Mouse (Mus musculus): ENCODE data around the gene 1700025C18Rik.

1700025C18Rik gene

DNA sequence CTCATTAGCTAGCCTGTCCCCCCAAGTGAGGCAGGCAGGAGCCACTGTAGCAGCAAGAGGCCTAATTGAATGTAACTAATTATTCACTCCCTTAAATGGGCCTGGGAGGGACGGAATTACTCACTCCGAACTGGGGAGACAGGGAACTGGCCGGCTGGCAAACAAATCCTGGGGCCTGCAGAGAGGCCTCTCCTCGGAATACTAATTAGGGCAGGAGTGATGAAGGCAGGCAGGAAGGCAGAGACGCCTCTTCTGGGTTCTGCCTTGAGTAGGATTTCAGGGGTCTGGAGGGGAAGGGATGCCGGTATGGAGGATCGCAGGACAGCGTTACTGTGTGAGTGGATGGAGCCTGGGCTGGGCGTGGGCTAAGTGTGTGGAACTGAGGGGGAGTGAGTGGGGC is 13.5 kb downstream of the 1700025C18Rik start:
- no peak for DNase-seq

GRCm38 (mm10) chr2:165074937-165075336 is 15.6 kb downstream of the 1700025C18Rik start:
- DNase-seq = peak; percentile 81 to 85

DNA sequence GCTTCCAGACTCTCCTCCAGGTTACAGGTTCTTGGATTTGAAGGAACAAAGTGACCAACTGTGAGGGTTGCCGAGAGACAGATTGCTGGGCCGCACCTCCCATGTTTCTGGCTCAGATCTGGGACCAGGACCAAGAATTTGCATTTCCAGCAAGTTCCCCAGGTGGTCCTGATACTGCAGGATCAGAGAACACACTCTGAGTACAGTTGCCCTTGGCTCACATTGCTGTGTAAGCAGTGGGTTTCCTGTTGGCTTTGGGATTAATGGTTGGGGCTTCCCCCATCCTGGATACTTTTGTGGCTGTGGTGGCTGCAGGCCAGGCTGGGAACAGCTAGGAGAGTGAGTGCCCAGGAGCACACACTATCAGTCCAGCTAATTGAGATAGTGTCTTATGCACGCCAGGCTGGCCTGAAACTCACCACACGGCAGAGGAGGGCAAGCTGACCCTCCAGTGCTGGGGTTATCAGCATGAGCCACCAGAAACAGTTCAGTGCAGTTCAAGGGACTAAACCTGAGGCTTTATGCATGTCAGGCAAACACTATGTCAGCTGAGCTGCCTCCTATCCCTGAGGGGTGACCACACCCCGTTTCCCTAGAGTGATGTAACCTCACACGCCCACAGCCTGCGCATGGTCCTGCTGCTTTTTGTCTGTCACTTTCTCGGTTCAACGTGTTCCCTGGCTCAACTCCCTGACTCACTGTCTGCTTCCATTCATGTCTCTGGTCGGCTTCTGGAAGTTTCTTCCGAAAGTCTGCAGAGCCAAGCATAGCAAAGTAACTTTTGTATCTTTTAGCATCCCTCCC is 16.3 kb downstream of the 1700025C18Rik start:
- DNase-seq = no peak

DNA sequence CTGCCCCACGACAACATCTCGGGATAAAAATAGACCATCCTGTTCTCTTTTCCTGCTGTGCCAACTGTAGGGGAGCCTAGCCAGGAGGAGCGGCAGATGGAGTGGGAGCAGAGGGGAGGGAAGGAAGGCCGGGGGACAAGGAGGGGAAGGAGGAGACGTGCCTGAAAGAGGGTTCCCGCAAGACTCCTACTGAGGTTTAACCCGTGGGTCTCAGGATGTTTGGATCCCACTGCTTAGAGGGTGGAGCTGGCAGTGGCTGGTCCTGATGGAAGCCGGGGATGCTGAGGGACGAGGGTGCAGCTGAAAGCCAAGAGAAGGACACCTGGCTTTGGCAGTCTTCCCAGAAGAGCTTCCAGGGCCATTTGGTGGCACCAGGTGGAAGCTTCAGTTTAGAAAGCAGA is 17.2 kb downstream of the 1700025C18Rik start:
- DNase-seq = no peak

DNA sequence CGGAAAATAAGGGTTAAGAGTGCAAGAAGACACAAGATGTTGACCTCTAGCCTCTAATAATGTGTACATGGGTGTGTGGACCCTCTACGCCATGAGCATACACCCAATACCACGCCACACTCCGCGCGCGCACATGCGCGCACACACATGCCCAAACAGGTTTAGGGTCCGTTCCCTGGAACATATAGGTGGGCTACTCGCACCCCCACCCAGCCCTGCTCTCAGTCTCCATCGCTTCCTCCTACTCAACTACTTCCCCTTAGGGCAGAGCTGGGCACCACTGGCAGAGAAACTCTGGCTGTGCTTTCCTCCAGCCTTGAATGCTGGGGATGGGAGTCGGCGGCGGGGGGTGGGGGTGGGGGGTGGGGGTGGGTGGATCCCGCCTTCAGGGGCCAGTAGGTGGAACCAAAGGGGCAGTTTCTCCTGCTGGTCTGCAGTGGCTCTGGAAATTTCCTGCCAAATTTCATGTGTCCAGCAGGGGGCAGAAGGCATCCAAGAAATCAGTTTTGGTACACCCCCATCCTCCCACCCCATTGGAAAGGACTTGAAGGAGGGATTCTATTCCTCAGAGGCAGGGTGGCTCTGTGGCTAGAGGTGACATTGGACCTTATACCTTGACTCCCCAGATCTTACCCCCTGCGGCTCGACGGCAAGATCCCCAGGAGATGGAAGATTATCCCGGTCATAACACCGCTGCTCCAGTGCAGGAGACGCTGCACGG is 20.3 kb downstream of the 1700025C18Rik start:
- DNase-seq = peak; percentile 57 to 69

DNA sequence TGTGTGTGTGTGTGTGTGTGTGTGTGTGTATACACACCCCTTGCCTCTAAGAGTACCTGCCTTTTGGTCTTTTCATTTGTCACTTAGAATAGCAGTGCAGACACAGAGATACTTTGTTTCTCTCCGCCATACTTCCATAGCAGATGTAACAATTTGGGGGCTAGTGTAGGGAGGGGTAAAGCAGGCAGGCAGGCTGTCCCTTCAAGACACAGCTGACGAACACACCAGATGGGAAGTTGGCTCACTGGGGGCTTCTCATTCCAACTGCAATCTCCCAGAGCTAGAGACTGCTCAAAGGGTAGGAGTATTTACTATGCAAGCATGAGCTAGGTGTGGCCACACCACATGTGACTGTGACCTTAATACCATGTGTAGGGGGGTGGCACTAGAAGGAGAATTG is 21.7 kb downstream of the 1700025C18Rik start:
- no peak for DNase-seq

GRCm38 (mm10) chr2:165064489-165064888 is 26.1 kb downstream of the 1700025C18Rik start:
- DNase-seq = no peak

DNA sequence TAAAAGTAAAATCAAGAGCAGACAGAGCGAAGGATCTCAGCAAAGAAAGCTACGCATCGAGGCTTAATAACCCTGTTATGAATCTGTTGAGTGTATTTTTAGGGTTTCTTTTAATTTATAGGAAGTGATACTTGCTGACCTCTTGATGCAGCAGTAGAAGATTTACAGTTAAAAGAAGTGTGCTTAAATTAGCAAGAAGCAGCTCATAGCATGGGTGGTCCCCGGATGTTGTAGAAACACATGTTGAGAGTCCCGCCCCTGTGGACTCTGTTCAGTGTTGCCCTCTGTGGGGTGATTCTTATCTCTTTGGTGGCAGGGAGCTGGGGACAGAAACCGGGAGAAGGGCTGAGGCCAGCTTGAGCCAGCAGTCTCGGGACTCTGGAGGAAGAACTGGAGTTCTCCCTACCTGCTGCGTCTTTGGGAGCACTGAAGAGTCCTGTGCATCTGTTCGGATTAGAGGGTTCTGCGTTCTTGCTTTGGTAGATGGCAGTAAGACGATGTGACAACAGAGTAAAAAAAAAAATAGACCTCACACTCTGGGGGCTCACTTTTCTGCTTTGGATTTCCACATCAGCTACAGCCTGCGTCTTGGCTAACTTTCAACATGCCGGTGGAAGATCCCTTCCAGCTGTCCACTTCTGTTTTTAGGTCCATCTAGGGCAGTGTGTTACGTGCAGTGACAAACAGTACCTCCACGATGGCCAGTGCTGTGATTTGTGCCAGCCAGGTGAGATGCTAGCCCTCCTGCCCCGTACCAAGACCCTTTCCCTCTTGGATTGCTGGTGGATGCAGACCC is 28.7 kb downstream of the 1700025C18Rik start:
- no peak for DNase-seq

DNA sequence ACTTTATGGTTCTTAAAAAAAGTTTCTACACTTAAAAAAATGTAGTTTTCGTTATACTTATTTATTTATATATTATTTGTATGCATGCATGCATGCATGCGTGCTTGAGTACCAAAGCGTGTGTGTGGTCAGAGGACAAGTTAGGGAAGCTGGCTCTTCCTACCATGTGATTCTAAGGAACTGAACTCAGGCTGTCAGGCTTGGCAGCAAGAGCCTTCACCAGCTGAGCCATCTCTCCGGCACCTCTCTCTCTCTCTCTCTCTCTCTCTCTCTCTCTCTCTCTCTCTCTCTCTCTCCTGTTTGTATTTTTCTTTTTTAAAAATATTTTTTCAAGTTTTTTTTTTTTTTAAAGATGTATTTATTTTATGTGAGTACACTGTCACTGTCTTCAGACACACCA is 30.6 kb downstream of the 1700025C18Rik start:
- DNase-seq = no peak

- DNase-seq = no peak
These were observed 34.0 kb downstream of the 1700025C18Rik start for GRCm38 (mm10) chr2:165056377-165057085.

DNA sequence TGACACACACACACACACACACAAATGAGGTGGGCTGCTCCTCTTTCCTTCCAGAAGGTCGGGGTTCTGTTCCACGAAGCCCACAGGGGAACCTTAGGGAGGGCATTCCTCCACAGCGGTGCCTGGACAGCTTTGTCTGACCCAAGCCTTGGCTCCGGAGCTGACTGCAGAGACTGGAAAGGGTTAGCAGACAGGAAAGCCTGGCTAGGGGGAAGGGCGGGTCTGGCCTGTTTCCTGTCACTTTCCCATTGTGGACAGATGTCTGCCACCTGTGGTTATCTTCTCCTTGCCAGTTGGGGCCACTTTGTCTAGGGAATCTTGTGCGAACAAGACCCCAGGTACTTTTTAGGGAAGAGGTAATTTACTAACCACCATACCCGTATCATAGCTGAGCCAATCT is 34.6 kb downstream of the 1700025C18Rik start:
- peak; percentile 53 to 59 for DNase-seq

DNA sequence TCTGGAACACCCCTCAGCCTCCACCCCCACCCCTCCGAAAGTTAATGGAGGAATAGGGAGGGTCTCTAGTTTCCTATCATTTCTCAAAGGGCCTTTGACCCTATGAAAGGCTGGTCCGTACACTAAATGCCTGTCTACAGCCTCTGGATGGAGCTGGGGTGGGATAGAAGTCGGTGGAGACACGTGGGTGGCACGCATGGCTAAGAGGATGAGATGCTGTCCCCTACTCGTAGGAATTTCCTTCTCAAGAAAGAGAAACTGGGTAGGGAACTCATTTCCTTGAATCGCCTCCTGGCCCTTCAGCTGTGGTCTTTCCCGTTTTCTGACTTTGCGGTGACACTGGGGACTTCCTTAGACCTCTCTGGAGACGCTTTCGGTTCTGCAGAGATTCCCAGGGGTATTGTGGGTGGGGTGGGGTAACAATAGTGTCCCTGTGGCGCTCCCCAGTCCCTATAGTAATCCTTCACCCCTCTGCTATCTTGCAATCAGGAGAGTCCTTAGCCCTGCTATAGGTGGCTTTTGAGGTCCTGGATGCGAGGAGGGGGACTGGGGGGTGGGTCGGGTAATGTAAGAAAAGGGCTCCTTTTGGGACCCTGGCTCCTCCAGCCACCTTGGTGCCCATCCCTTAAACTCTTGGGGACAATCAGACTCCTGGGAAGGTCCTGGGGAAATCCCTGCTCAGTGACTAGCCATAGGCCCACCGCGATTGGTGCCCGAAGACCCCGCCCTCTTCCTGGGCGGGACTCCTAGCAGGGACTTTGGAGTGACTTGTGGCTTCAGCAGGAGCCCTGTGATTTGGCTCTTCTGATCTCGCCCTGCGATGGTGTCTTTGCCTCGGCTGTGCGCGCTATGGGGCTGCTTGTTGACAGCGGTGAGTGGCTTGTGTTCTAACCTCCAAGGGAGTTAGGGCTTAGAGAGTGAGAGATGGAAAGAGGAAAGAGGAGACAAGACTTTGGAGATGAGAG is 35.4 kb downstream of the 1700025C18Rik start, which contains the start of gene Cd40:
Gene Cd40 (plus strand): TSS at position 740 of the 965 bp plus-strand sequence.
- peak; percentile 83 to 91 for DNase-seq

DNA sequence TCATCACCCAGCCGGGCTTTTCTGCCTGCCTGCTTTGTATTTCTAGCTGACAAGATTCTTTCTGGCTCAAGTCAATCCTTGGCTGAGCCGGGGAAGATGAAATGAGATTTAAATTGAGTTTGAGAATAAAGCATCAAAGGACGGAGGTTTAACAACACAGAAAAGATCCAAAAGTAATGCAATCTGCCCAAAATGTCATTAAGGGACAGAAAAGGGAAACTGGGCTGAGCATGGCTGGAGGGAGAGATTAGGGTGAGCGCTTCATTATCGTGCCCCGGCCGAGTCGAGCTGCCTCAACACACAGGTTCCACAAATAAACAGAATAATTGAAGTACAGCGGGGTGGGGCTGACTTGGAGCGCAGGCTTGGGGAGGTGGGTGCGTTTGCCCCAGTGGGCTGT is 39.0 kb downstream of the 1700025C18Rik start:
- DNase-seq = no peak

- peak in 1 of 2 experiments; percentile 13 for DNase-seq
These were observed 39.6 kb downstream of the 1700025C18Rik start for GRCm38 (mm10) chr2:165050826-165051548.

GRCm38 (mm10) chr2:165049044-165049443 is 41.5 kb downstream of the 1700025C18Rik start:
- DNase-seq = peak in 1 of 2 experiments; percentile 17

DNA sequence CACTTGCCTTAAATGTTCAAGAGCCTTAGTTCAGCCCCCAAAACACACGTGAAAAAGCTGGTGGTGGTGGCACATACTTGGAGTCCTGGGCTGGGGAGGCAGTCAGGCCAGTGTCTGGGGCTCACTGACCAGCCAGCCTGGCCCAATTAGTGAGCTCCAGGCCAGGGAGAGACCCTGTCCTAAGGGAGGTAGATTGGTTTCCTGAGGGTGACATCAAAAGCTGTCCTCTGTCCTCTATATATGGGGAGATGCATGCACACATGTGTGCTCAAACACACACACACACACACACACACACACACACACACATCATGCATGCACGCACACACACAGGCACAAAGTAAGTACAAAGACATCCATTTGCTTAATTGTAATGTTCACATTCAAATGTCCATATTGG is 46.8 kb downstream of the 1700025C18Rik start:
- no peak for DNase-seq

- DNase-seq = no peak
These were observed 47.4 kb downstream of the 1700025C18Rik start for GRCm38 (mm10) chr2:165043090-165043636.

GRCm38 (mm10) chr2:165042126-165042525 is 48.4 kb downstream of the 1700025C18Rik start:
- no peak for DNase-seq

DNA sequence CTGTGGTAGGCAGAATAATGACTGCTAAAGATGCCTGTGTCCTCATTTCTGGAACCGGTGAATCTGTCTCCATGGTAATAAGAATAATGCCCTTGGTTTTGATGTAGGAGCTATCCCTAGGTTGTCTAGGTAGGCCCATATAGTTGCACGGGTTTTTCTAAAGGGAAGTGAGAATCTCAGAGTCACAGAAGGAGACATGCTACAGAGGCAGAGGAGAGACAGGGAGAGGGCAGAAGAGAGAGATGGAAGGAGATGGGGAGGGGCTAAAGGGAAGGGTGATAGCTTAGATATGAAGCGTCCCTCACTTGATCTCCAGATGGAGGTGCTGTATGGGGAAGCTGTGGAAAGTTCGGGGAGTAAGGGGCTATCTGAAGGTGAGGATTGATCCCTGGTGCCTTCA is 53.1 kb downstream of the 1700025C18Rik start:
- no peak for DNase-seq

- DNase-seq = no peak
These were observed 55.5 kb downstream of the 1700025C18Rik start for GRCm38 (mm10) chr2:165035058-165035431.

Measured in kidney, postnatal 25 days (tissue).